Mouse (Mus musculus) CD4-positive helper T cell, adult 2 months (primary cell): ENCODE results near the gene Ldlrad3.

Source experiments
- DNase-seq: peaks from one replicate; pipeline ENCODE4 v3.0.0-alpha.2; 2012; ENCODE audit warnings: low read depth, missing footprints, low spot score

The Ldlrad3 gene

GRCm38 (mm10) chr2:102144311-102144710, 41.9 kb downstream of the Ldlrad3 start:
- no peak for DNase-seq

GRCm38 (mm10) chr2:102142654-102143271, 43.4 kb downstream of the Ldlrad3 start:
- no peak for DNase-seq

- no peak for DNase-seq
Measured at GRCm38 (mm10) chr2:102142197-102142623, 44.0 kb downstream of the Ldlrad3 start.

- DNase-seq = no peak
Measured at GRCm38 (mm10) chr2:102141199-102141598, 45.0 kb downstream of the Ldlrad3 start.

GRCm38 (mm10) chr2:102137922-102138321, 48.3 kb downstream of the Ldlrad3 start:
- DNase-seq = no peak

GRCm38 (mm10) chr2:102136184-102136583, 50.0 kb downstream of the Ldlrad3 start:
- no peak for DNase-seq

- no peak for DNase-seq
Measured at GRCm38 (mm10) chr2:102134510-102135262, 51.5 kb downstream of the Ldlrad3 start.

- no peak for DNase-seq
Measured at GRCm38 (mm10) chr2:102132945-102133558, 53.1 kb downstream of the Ldlrad3 start.

- DNase-seq = no peak
Measured at GRCm38 (mm10) chr2:102130198-102130845, 55.9 kb downstream of the Ldlrad3 start.

- no peak for DNase-seq
Measured at GRCm38 (mm10) chr2:102129235-102129634, 57.0 kb downstream of the Ldlrad3 start.

GRCm38 (mm10) chr2:102128500-102129030, 57.6 kb downstream of the Ldlrad3 start:
- DNase-seq = no peak

- DNase-seq = no peak
Measured at GRCm38 (mm10) chr2:102127791-102128387, 58.3 kb downstream of the Ldlrad3 start.

GRCm38 (mm10) chr2:102127221-102127620, 59.0 kb downstream of the Ldlrad3 start:
- DNase-seq = no peak

GRCm38 (mm10) chr2:102126076-102126475, 60.1 kb downstream of the Ldlrad3 start:
- no peak for DNase-seq

GRCm38 (mm10) chr2:102125042-102125441, 61.1 kb downstream of the Ldlrad3 start:
- no peak for DNase-seq

- no peak for DNase-seq
Measured at GRCm38 (mm10) chr2:102122146-102122515, 64.1 kb downstream of the Ldlrad3 start.

- DNase-seq = no peak
Measured at GRCm38 (mm10) chr2:102121440-102122145, 64.6 kb downstream of the Ldlrad3 start.

GRCm38 (mm10) chr2:102119751-102120505, 66.3 kb downstream of the Ldlrad3 start:
- no peak for DNase-seq

GRCm38 (mm10) chr2:102118988-102119460, 67.2 kb downstream of the Ldlrad3 start:
- no peak for DNase-seq

- DNase-seq = no peak
Measured at GRCm38 (mm10) chr2:102117402-102117760, 68.8 kb downstream of the Ldlrad3 start.
